Mouse (Mus musculus) induced T-regulatory cell, adult 2 months (primary cell): ENCODE measurements around the gene Abhd8.

Experiments
- DNase-seq: peaks from one replicate; pipeline ENCODE4 v3.0.0-alpha.2; 2012; ENCODE audit warnings: low read depth

The Abhd8 gene

DNA sequence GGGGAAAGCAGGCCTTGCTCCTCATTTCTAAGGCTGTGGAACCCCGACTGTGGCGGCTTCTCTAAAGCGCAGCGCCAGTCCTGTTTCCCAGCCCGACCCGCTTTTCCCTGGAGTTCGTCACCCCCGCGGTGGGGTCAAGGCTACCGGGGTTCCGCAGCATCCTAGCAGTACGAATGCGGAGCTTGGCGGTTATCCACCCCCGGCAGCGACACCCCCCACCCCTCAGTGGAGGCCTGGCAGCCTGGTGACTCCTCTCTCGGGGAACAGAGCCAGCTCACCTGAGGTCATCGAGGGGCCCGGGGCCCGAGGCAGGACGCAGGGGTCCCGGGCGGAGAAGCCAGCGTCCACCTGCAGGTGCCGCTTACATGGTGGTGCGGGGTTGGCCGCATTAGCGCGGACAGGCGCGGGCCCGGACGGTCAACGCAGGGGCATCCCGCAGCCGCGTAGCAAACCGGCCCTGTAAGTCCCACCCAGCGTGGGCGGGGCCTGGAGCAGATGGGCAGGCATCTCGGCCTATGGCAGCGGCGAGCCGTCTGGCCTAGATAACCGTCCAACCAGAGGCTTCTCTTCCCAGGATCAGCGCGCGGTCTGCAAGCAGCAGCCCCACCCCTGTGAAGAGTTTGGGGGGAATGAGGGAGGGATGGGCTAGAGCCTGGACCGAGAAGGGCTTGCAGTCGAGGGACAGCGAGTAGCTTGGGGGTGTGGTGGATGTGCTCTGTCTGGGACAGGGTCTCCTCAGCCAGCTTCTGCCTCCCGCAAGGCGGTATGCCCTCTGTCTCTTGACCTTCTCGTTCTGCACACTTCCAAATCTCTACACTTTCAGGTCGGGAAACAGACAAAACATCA, at the start of gene Abhd8:
Gene Abhd8, minus strand, starts transcription at position 468 of the 846 bp plus-strand sequence.
- peak; percentile 97 for DNase-seq

DNA sequence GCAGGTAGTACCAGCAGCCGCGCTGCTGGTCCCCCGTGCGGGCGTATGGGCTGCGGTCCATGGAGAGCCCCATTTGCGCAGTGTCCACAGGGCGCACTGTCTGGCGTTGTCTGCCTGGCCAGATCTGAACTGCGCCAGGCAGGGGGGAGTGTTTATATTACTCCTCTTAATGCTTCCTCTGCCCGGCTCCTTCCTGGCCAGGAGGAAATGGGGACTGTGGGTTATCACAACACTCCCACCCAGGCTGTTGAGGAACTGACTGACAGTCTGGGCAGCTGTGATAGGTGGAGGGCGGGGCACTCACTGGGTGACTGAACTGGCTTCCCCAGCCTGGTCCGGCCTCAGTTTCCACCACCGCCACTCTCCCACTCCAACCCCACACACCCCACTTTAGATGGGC, 48.2 kb upstream of the Abhd8 start, which contains the start of gene Plvap:
Gene Plvap, minus strand, starts transcription at position 109 of the 400 bp plus-strand sequence.
- no peak for DNase-seq

DNA sequence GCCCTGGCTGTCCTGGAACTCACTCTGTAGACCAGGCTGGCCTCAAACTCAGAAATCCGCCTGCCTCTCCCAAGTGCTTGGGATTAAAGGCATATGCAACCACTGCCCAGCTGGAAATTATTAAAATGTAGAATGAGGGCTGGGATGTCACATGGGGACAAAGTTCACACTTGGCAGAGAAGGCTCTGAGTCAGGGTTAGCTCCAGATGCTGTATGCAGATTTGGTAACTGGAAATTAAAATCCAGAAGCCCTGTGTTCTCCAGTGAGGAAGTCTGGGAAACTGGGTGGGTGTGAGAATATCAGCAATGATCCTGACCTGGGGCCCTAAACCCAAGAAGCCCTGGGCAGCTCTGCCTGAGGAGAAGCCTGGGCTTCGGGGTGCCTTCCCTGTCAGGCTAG, 45.9 kb upstream of the Abhd8 start:
- DNase-seq, result no peak

DNA sequence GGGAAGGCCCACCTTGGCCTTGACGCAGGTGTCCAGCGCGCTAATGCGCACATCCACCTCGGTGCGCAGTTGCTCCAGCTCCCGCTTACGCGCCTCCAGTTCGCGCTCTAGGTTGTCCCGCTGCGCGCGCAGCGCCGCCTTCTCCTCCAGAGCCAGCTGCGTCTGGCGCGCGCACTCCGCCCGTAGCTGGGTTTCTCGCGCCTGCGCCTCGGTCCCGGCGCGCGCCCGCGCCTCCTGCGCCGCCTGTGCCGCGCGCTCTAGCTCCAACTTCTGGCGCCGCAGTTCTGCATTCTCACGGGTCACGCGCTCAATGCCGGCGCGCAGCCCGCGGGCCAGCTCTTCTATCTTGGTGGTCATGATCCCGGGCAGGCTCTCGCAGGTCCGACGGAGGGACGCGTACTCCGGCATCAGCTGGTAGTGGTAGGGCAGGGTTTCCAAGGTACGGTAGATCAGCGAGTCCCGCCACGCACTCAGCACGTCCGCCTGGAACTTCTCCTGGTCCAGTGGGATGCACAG, 44.2 kb upstream of the Abhd8 start:
- DNase-seq, result peak; percentile 52

DNA sequence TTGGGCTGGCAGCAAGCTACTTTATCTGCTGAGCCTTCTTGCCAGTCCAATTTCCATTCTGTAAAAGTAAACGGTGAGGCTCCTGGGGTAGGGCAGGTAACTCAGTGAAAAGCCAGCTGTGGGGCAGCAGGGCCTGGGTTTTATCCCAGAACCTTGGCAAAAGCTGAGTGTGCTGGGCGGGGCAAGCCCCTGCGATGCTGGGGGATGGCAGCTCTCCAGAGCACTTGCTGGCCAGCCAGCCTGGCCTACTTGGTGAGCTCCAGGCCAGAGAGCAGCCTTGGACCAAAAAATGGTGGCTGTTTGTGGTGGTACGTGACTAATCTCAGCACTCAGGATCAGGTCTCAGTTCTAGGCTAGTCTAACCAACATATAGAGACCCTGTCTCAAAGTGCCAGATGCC, 42.5 kb upstream of the Abhd8 start:
- no peak for DNase-seq

DNA sequence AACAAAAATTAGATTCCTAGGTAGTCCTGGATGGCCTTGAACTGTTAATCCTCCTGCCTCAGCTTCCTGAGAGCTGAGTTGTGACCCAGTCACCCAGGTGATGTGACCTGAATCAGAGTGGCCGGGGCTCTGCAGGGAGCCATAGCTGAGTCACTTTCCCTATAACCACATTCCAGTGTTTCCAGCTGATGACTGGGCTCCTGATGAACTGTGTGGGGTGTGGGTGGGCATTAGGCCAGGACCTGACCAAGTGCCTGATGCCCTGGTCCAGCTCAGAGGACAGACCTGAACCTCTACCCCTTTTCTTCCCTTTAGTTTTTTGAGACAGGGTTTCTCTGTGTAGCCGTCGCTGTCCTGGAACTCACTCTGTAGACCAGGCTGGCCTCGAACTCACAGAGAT, 41.9 kb upstream of the Abhd8 start:
- no peak for DNase-seq

DNA sequence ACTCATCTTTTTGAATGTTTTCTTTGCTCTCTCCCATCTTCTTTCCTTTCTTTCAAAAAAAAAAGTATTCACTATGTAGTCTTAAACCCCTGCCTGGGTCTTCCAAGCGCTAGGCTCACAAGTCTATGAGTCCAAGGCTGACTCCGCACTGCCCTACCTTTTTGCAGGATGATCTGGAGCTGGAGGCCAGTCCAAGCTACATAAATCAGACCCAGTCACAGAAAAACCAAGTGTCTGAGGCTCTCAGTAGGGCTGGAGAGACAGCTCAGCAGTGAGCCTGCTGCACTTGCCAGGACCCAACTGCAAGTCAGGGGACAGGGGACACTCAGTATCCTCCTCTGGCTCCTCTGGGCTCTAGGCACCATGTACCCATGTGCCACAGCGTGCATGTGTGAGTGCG, 40.9 kb upstream of the Abhd8 start:
- no peak for DNase-seq

DNA sequence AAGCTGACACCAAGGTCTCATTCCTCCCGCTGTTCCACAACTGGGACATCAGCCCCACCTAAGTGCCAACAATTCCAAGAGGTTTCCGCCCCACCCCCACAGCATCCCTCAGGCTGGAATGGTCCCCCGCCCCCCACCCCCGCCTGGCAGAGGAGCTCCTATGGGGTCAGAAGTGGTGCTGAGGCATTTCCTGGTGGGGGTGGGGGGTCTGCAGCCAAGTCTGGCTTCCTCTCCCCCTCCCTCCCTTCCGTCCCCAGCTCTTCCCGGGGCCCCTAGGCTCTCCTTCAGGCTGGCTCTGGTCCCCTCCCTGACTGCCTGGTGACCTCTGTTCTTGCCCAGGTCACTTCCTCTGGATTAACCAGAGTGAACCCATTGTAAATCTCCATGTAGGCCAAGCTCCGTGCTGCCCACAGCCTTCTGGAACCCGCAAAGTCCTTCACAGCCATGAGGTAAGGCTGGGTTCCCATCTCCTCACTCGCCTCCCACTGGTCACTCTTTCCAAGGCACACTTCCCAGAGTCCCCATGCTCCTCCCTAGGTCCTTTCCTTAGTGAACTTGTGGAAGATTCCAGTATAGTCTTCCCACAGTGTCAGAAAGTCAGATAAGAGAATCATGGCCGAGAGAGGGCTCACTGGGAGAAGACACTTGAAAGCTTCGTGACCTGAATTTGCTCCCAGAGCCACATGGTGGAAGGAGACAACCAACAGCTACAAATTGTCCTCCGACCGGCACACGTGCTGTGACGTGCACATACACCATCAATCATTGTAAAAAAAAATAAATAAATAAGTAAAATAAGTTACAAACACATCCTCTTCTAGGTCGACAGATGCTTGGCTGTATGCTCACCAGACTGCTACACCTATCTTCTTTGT, 35.6 kb upstream of the Abhd8 start:
- no peak for DNase-seq

DNA sequence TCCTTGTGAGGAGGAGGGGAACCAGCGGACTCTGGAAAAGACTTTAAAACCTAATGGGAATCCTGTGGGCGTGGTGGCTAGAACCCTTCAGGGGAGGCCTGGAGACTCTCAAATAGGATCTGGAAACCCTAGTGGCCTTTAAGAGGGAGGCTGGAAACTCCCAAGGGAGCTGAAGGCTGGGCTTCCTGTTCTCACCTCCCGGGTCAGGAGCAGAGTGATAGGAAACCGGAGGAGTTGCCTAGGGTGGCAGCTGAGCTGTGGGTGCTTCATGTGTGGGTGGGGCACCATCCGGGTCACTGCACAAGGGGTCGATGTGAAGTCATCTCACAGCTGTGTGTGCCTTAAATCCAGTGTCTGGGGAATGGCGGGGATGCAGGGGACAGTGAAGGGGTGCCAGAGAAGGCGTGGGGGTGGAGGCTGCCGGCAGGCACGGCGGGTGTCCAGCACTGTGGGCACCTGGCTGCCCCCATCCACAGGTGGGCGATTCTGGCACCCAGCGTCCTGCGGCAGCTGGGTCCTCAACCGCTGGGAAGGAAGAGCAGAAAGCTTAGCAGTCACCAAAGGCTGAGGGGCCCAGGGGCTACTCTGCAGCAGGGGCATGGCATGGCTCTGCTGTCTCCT, 34.5 kb upstream of the Abhd8 start:
- no peak for DNase-seq

DNA sequence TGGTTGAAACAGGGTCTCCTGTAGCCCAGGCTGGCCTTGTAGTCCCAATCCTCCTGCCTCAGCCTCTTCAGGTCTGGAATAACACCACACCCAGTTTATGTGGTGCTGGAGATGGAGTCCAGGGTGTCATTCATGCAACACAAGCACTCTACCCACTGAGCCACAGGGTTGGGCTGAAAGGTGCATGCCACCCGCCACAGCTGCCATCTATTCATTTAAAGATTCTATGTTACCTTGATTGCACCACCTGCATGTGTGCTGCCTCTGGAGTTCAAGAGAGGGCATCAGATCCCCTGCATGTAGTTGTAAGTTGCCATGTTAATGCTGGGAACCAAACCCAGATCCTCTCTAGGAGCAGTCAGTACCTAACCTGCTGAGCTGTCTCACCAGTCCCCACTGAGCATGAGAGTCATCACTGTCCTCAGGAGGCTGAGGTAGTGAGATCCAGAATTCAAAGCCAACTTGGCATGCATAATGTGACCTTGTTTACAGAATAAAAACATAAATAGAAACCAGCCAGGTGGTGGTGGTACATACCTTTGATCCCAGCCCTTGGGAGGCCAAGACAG, 33.7 kb upstream of the Abhd8 start:
- DNase-seq, result no peak

DNA sequence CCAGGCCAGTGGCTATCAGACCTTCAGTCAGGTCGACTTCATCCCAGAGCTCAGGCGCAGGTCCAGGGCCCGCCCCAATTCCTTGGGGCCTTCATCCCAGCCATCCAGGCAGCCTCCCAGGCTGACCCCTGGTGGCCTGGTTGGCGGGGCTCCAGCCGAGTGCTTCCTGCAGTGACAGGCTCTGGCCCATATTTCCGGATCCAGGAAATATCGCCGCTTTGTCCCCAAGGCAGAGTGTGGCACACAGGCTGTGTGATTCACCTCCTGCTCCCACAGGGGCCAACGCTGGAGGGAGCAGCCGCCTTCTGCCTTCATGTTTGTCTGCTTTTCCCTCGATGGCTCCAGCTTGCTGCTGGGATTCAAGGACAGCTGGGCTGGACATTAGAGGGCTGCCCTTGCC, 33.0 kb upstream of the Abhd8 start:
- no peak for DNase-seq

DNA sequence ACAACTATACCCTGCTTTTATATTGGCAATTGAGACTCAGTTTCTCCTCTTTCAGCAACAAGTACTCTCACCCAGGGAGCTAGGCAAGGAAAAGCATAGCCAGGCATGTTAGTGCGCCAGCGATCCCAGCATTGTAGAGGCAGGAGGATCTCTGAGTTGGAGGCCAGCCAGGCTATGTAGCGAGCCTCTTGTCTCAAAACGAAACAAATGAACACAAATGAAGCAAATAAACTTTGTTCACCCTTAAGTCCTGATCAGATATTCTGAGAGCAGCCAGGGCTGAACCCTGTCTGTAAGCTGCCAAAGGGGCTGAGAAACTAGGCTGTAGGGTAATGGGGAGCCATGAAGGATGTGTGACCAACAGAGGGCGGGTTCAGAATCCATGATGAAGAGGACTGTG, 32.4 kb upstream of the Abhd8 start:
- no peak for DNase-seq

DNA sequence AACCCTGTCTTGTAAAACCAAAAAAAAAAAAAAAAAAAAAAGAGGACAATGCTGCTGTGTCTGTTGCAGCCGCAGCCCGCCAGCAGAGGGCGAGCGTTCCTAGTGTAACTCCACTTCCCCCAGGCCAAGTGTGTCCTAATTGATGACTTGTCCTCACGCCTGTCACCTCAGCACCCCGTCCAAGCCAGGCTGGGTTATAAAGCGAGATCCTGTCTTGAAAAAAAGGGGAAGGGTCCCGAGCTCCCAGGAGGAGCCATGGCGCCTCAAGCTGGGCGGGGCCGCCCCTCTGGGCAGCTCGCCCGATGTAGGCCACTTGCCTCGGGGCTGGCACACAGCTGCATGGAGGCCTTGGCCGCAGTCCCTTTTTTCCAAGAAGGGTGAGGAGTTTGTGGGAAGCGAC, 31.6 kb upstream of the Abhd8 start:
- peak; percentile 86 for DNase-seq

DNA sequence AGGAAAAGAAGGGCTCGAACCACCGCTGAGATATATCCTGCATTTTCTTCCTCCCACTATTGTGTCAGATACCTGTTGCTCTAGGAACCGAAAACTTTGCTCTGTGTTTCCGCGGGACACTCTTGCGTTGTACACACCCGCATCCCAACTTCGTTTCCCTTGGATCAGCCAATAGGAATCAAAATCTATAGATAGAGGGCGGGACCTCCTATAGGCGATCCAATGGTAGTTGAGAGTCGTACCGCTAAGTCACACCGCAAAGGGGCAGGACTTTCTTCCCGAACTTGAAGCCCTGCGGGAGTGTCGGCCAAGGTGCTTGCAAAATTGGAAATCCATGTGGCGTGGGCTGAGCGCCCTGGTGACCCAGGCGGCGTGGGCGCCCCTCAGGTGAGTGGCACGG, 25.0 kb upstream of the Abhd8 start:
- peak; percentile 99 for DNase-seq

DNA sequence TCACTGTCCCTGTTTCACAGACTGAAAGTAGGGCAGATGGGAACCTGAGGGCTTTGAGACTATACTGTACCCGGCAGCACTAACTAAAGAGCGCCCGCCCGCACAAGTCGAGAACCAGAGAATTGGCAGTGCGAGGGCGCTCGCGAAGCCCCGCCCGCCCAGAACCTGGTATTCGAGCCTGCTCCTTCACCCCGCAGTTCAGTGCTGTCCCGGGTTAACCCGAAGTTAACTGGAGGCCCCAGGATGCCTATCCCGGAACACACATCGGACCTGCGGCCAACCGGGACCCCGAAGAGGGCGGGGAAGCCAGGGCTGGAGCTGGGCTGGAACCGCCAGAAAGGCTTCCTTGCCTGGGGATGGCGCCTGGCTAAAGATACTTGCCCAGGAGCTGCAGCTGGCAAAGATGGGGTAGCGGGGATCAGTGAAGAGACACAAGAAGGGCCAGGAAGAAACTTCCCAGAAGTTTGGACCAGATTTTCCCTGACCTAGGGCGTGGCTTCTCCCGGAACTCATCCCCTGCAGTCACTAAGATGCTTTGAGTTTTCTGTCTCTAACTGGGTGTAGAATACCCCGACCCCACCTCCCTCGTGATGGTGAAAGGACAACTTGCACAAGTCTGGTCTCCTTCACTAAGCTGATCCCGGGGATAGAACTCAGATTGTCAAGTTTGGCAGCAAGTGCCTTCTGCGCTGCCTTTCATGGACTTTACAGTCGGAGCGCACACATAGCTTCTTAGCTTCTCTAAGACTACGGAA, 24.4 kb upstream of the Abhd8 start, which contains the start of gene Gtpbp3:
Gene Gtpbp3, plus strand, starts transcription at position 413 of the 755 bp plus-strand sequence.
- DNase-seq, result peak; percentile 80

DNA sequence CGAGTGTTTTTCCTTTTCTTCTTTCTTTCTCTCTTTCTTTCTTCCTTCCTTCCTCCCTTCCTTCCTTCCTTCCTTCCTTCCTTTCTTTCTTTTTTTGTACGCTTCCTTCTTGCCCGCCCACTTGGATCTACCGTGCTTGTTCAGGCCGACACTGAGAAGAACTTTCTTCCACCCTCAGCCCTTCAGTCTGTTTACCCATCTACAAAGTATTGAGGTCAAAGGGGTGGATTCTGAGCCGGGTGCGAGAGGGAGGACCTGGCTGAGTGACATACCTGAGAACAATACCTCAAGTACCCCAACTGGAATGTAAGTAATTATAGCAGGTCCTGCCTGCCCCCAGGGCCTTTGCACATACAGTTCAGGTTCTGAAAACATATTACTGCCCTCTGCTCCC, 22.7 kb upstream of the Abhd8 start:
- no peak for DNase-seq

DNA sequence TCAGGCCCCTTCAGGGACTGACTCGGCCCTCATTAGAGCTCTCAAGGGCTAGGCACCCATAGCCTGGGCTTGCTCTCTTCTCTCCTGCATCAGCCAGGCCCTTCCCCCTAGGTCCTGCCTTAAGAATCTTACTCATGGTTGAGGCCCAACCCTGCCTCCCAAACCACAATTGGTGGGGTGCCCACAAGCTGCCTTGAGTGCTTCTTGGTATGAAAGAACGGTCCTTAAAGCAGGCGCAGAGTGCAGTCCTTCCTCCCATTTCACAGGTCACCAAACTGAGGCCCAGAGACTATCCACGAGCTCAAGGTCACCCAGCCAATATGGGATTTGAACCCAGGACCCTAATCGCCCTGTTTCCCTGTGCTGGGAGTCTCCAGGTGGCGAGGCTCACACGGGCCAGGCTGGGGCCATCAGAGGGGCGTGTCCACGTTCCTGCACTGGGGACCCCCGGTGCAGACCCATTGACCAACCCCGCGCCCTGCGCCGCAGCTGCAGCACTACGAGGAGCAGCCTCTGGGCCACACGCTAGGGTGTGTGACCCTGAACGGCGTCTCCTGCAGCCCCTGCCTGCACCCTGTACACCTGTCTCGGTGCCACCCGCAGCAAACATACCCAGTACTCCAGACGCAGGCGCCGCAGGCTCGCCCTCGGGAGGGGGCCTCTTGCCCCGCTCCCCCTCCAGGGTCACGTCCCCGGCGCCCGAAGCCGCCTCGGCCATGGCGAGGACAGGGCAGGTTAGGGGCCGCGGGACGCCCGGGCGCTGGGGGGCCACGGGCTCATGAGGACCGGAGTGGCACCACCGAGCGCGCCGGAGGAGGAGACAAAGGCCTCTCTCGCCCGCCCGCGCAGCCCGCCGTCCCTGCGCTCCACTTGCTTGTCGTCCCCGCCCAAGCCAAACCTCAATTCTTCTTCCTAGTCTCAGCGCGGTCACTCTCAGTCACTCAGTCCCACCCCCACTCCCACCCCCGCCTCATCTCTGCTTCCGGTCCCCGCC, 22.0 kb upstream of the Abhd8 start, which contains the start of gene Ano8:
Gene Ano8, minus strand, starts transcription at position 822 of the 994 bp plus-strand sequence.
- DNase-seq, result peak; percentile 88

DNA sequence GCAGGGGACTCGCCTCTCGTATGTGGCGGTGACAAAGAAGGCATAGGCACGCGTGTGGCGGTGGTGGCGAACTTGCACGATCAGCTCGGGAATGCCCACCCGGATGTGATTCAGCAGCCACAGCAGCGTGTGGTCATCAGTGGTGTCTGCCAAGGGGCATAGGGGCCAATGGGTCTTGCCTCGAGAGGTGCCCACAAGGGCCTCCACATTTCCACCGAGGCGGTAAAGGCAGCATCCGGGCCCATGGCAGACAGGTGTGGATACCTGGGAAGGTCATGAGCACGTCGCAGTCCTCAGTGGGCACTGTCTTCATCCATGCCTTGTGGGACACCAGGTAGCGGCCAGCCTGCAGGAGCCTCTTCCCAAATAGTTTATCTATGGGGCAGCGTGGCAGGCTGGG, 21.3 kb upstream of the Abhd8 start:
- DNase-seq, result no peak

DNA sequence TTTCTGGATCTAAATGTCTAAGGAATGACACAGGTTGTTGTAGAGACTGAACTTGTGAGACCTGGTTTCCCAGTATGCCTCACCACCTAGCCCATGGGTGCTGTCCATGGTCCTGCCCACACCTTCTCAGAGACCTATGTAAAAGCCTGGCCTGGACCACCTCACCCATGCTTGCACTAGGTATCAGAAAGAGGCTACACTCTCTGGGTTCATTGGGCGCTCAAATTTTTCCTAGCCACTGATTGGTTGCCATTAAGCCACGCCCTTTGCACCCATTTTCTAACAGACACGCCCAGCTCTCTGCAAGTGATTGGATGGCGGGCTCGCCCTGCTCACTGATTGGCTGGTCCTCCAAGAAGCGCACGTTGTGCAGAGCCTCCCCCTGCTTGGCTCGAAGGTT, 20.5 kb upstream of the Abhd8 start:
- DNase-seq, result peak; percentile 81

DNA sequence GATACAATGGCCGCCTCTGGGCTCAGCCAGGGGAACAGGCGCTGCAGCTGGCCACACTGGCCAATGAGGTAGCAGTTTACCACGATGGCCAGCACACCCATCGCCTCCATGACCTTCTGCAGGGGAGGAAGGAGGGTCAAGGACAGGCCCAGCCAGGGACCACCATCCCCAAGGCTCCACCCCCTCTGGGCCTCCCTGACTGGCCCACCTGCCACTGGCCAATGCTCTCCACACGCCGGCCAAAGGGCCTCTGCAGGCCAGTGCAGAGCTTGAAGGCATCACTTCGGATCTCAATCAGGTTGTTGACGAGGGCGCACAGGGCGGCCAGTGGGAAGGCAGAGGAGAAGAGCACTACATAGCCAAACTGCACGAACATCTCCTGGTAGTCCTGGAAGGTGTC, 15.5 kb upstream of the Abhd8 start:
- DNase-seq, result no peak
